Mouse (Mus musculus): ENCODE measurements around the gene Gm39115.

- TF ChIP-seq USF1 (IDR thresholded peaks at IDR 0.05; ENCODE audit: low read depth, low read length), result no peak
- no peak for TF ChIP-seq JUND (conservative IDR thresholded peaks at IDR 0.05; ENCODE audit: low read depth, low read length)
- no peak for TF ChIP-seq NELFE (IDR thresholded peaks at IDR 0.05; ENCODE audit: low read depth, low read length)
Observed at GRCm38 (mm10) chr7:142087069-142087652, 48.7 kb downstream of the Gm39115 start.
